Mouse (Mus musculus): ENCODE measurements around the gene Chia1. TPM values are rescaled to one million over a fixed set of nuclear protein-coding genes. Genes with fewer than 3 reads are reported as not detected.
"Not testable (repeated sequence)": the region's sequence is repeated elsewhere in the genome, so short reads cannot be mapped to it uniquely, and the experiment has no call there.

The Chia1 gene
- total RNA-seq (2014; rRNA removed) = 0.66 and 5.7 TPM in 2 replicates
- polyA plus RNA-seq (2015; fragmentation: Nextera tagmentation; extraction: Ambion mirVana) = 1.4 and 1.5 TPM in 2 replicates

GRCm38 (mm10) chr3:106112929-106113328 lies at the start of gene Chia1:
Gene Chia1, plus strand, starts transcription at chr3:106113229.
- Histone ChIP-seq H3K27ac (ENCODE audit: low read depth, low read length) (no peak within 1 kb of the TSS), H3K9ac (replicated peaks; ENCODE audit: low read length, poor library complexity, severe bottlenecking) (no peak within 1 kb of the TSS), H3K9me3 (ENCODE audit: low read length) (no peaks in the 10 kb centered on the region), H3K36me3 (ENCODE audit: insufficient read depth, low read length) (no peaks in the 10 kb centered on the region), H3K27me3 (ENCODE audit: insufficient read depth, low read length) (no peaks in the 10 kb centered on the region), H3K4me3 (ENCODE audit: low read depth, low read length) (no peak within 1 kb of the TSS), H3K4me2 (ENCODE audit: low read depth, low read length, poor library complexity, severe bottlenecking) (no peak within 1 kb of the TSS), H3K4me1 (ENCODE audit: insufficient read depth, low read length) (no peaks in the 10 kb centered on the region)
- DNase-seq (ENCODE audit: low spot score) (no peak), ATAC-seq (ENCODE audit: low FRiP score) (no peak)
- WGBS = 81% methylated on average over 3 of the region's 3 CpGs
- TF ChIP-seq CTCF (IDR thresholded peaks at IDR 0.05) = no peak

- WGBS = 41% methylated on average over 5 of the region's 5 CpGs
- H3K9me3 ChIP-seq (ENCODE audit: low read length); DNase-seq (ENCODE audit: low spot score); H3K27ac ChIP-seq (ENCODE audit: low read depth, low read length); H3K27me3 ChIP-seq (ENCODE audit: insufficient read depth, low read length); H3K4me3 ChIP-seq (ENCODE audit: low read depth, low read length); H3K36me3 ChIP-seq (ENCODE audit: insufficient read depth, low read length); ATAC-seq (ENCODE audit: low FRiP score); H3K4me1 ChIP-seq (ENCODE audit: insufficient read depth, low read length); H3K4me2 ChIP-seq (ENCODE audit: low read depth, low read length, poor library complexity, severe bottlenecking); H3K9ac ChIP-seq (replicated peaks; ENCODE audit: low read length, poor library complexity, severe bottlenecking): not testable (repeated sequence)
Observed at GRCm38 (mm10) chr3:106067707-106068106, 45.3 kb upstream of the Chia1 start.

- WGBS = 93% methylated on average over 2 of the region's 2 CpGs
- Histone ChIP-seq H3K4me1 (ENCODE audit: insufficient read depth, low read length) (no peaks in the 10 kb centered on the region), H3K27ac (ENCODE audit: low read depth, low read length) (no peak overlapping the region), H3K36me3 (ENCODE audit: insufficient read depth, low read length) (no peaks in the 10 kb centered on the region), H3K9me3 (ENCODE audit: low read length) (no peaks in the 10 kb centered on the region), H3K4me3 (ENCODE audit: low read depth, low read length) (no peak overlapping the region), H3K27me3 (ENCODE audit: insufficient read depth, low read length) (no peaks in the 10 kb centered on the region), H3K9ac (replicated peaks; ENCODE audit: low read length, poor library complexity, severe bottlenecking) (no peak overlapping the region), H3K4me2 (ENCODE audit: low read depth, low read length, poor library complexity, severe bottlenecking) (no peak overlapping the region)
- TF ChIP-seq CTCF (IDR thresholded peaks at IDR 0.05) = no peak
- no peak for ATAC-seq (ENCODE audit: low FRiP score)
- DNase-seq (ENCODE audit: low spot score) = no peak
Observed at GRCm38 (mm10) chr3:106070994-106071393, 42.0 kb upstream of the Chia1 start.

GRCm38 (mm10) chr3:106074824-106075223 lies 38.2 kb upstream of the Chia1 start:
- Histone ChIP-seq H3K9me3 (ENCODE audit: low read length) (no peaks in the 10 kb centered on the region), H3K4me3 (ENCODE audit: low read depth, low read length) (no peak overlapping the region), H3K9ac (replicated peaks; ENCODE audit: low read length, poor library complexity, severe bottlenecking) (no peak overlapping the region), H3K4me1 (ENCODE audit: insufficient read depth, low read length) (no peaks in the 10 kb centered on the region), H3K36me3 (ENCODE audit: insufficient read depth, low read length) (no peaks in the 10 kb centered on the region), H3K27me3 (ENCODE audit: insufficient read depth, low read length) (no peaks in the 10 kb centered on the region), H3K27ac (ENCODE audit: low read depth, low read length) (no peak overlapping the region), H3K4me2 (ENCODE audit: low read depth, low read length, poor library complexity, severe bottlenecking) (no peak overlapping the region)
- DNase-seq (ENCODE audit: low spot score) (no peak), ATAC-seq (ENCODE audit: low FRiP score) (no peak)
- WGBS = 68% methylated on average over 1 of the region's 1 CpGs
- no peak for TF ChIP-seq CTCF (IDR thresholded peaks at IDR 0.05)

- Histone ChIP-seq H3K27me3 (ENCODE audit: insufficient read depth, low read length) (no peaks in the 10 kb centered on the region), H3K4me3 (ENCODE audit: low read depth, low read length) (no peak overlapping the region), H3K36me3 (ENCODE audit: insufficient read depth, low read length) (no peaks in the 10 kb centered on the region), H3K4me2 (ENCODE audit: low read depth, low read length, poor library complexity, severe bottlenecking) (no peak overlapping the region), H3K9me3 (ENCODE audit: low read length) (peaks cover 6% of the 10 kb centered on the region), H3K4me1 (ENCODE audit: insufficient read depth, low read length) (no peaks in the 10 kb centered on the region), H3K27ac (ENCODE audit: low read depth, low read length) (no peak overlapping the region), H3K9ac (replicated peaks; ENCODE audit: low read length, poor library complexity, severe bottlenecking) (no peak overlapping the region)
- ATAC-seq (ENCODE audit: low FRiP score) (no peak), DNase-seq (ENCODE audit: low spot score) (no peak)
- TF ChIP-seq CTCF (IDR thresholded peaks at IDR 0.05) = no peak
Observed at GRCm38 (mm10) chr3:106126999-106127398, 14.0 kb downstream of the Chia1 start.

- ATAC-seq (ENCODE audit: low FRiP score) (peak; percentile 32; the same call in 1 of the 2 replicates), DNase-seq (ENCODE audit: low spot score) (no peak)
- Histone ChIP-seq H3K27me3 (ENCODE audit: insufficient read depth, low read length) (no peaks in the 10 kb centered on the region), H3K9ac (replicated peaks; ENCODE audit: low read length, poor library complexity, severe bottlenecking) (no peak overlapping the region), H3K4me3 (ENCODE audit: low read depth, low read length) (no peak overlapping the region), H3K9me3 (ENCODE audit: low read length) (peaks cover 4% of the 10 kb centered on the region), H3K36me3 (ENCODE audit: insufficient read depth, low read length) (no peaks in the 10 kb centered on the region), H3K4me1 (ENCODE audit: insufficient read depth, low read length) (no peaks in the 10 kb centered on the region), H3K4me2 (ENCODE audit: low read depth, low read length, poor library complexity, severe bottlenecking) (no peak overlapping the region), H3K27ac (ENCODE audit: low read depth, low read length) (no peak overlapping the region)
- 80% methylated on average over 4 of the region's 4 CpGs for WGBS
- TF ChIP-seq CTCF (IDR thresholded peaks at IDR 0.05) = no peak
Observed at GRCm38 (mm10) chr3:106128807-106129493, 15.9 kb downstream of the Chia1 start.
